Mouse (Mus musculus) midbrain, embryonic 11.5 days (tissue): Measurements from ENCODE around the gene Catsperg1. TPM values are rescaled to one million over a fixed set of nuclear protein-coding genes. Genes with fewer than 3 reads are reported as not detected.

Experiments used
- ATAC-seq: fragments of 200-750 bp; cut with Nextera tagmentation; 2 replicates; pipeline ENCODE4 v1.8.0; 2017; ENCODE audit warnings: moderate TSS enrichment, moderate library complexity; ENCODE audit not compliant: low FRiP score
- DNase-seq: peaks from one replicate; pipeline ENCODE4 v3.0.0; 2015; ENCODE audit warnings: low spot score; ENCODE audit errors: missing footprints
- H3K27ac ChIP-seq: fragments of 300-500 bp; sonication (generic); 2 replicates; pipeline ENCODE4 v1.5.1; 2014; ENCODE audit warnings: low read depth, low read length
- H3K27me3 ChIP-seq: fragments of 300-500 bp; sonication (generic); 2 replicates; pipeline ENCODE4 v1.6.1; 2014; ENCODE audit warnings: mild to moderate bottlenecking, low read length, moderate library complexity, mixed read lengths; ENCODE audit not compliant: control insufficient read depth, insufficient read depth
- H3K36me3 ChIP-seq: fragments of 300-500 bp; sonication (generic); 2 replicates; pipeline ENCODE4 v1.6.1; 2014; ENCODE audit warnings: mild to moderate bottlenecking, low read length, moderate library complexity, mixed read lengths; ENCODE audit not compliant: control insufficient read depth, insufficient read depth
- H3K4me1 ChIP-seq: fragments of 300-500 bp; sonication (generic); 2 replicates; pipeline ENCODE4 v1.6.1; 2014; ENCODE audit warnings: low read length; ENCODE audit not compliant: control insufficient read depth, insufficient read depth
- H3K4me2 ChIP-seq: fragments of 300-500 bp; sonication (generic); 2 replicates; pipeline ENCODE4 v1.6.1; 2014; ENCODE audit warnings: mild to moderate bottlenecking, moderate library complexity
- H3K4me3 ChIP-seq: fragments of 300-500 bp; sonication (generic); 2 replicates; pipeline ENCODE4 v1.5.1; 2014; ENCODE audit warnings: low read depth, low read length
- H3K9ac ChIP-seq: fragments of 300-500 bp; sonication (generic); 2 replicates; pipeline ENCODE4 v1.6.1; 2014; ENCODE audit warnings: low read length
- H3K9me3 ChIP-seq: fragments of 300-500 bp; sonication (generic); 2 replicates; pipeline ENCODE4 v1.6.1; 2016; ENCODE audit warnings: low read length; ENCODE audit not compliant: control insufficient read depth
- WGBS: fragments of 180-500 bp; shearing (Covaris S2); extraction: QIAGEN DNeasy Blood & Tissue Kit; methylation state at CpG from one replicate; pipeline ENCODE4 v1.1.7; 2014; 5-methylcytosine and 5-hydroxymethylcytosine counted together
- polyA plus RNA-seq: library from polyadenylated mRNA; unstranded; fragments of >200 nt; fragmentation: Nextera tagmentation; extraction: Ambion mirVana; gene quantifications from 2 replicates; pipeline ENCODE4 v1.2.1, GENCODE M21; 2014

Gene Catsperg1
- polyA plus RNA-seq, 1 experiment from 2014 or later = 0.36 TPM

- whole genome bisulfite sequencing = under 1% methylated on average over 15 of the region's 20 CpGs
- H3K27ac ChIP-seq = no peak within 1 kb of the TSS
Measured at GRCm38 (mm10) chr7:29134693-29135386, 79.0 kb downstream of the Catsperg1 start, which contains the start of gene Rasgrp4. Gene Rasgrp4, plus strand, starts transcription at chr7:29134851.

GRCm38 (mm10) chr7:29134230-29134629 is 79.6 kb downstream of the Catsperg1 start:
- H3K27me3 ChIP-seq = peaks cover 4% of the 10 kb centered on the region; the same call in 1 of the 2 replicates
- H3K4me1 ChIP-seq = peaks cover 6% of the 10 kb centered on the region; the same call in 1 of the 2 replicates
- H3K9me3 ChIP-seq = no peaks in the 10 kb centered on the region
- H3K27ac ChIP-seq = no peak overlapping the region
- no peaks in the 10 kb centered on the region for H3K36me3 ChIP-seq
- ATAC-seq (no peak), DNase-seq (no peak)
- H3K9ac ChIP-seq = peak overlapping the region; percentile 33; the same call in 1 of the 2 replicates
- peak overlapping the region; percentile 23; the same call in 1 of the 2 replicates for H3K4me3 ChIP-seq
- peak overlapping the region; percentile 42 for H3K4me2 ChIP-seq
- WGBS = 5% methylated on average over 3 of the region's 4 CpGs

More at GRCm38 (mm10) chr7:29134693-29135386, 79.0 kb downstream of the Catsperg1 start, which contains the start of gene Rasgrp4:
- H3K36me3 ChIP-seq = no peaks in the 10 kb centered on the region
- peak within 1 kb of the TSS; percentile 23 for H3K4me3 ChIP-seq
- no peaks in the 10 kb centered on the region for H3K9me3 ChIP-seq
- H3K4me2 ChIP-seq = peak within 1 kb of the TSS; percentile 42
- peaks cover 4% of the 10 kb centered on the region; the same call in 1 of the 2 replicates for H3K27me3 ChIP-seq
- DNase-seq (peak; percentile 88), ATAC-seq (no peak)
- H3K9ac ChIP-seq = peak within 1 kb of the TSS; percentile 33
- peaks cover 6% of the 10 kb centered on the region; the same call in 1 of the 2 replicates for H3K4me1 ChIP-seq

Other genes starting within 250 kb of the Catsperg1 start
- 392 and 400 TPM in 2 replicates for gene Eif3k, start 232.2 kb downstream of the Catsperg1 start, polyA plus RNA-seq
- 4.1 and 5.5 TPM in 2 replicates for gene Map4k1, start 232.0 kb downstream of the Catsperg1 start, polyA plus RNA-seq
- gene Ryr1, start 88.9 kb downstream of the Catsperg1 start, polyA plus RNA-seq = 0.30 and 0.55 TPM in 2 replicates
- 0.28 and 0.48 TPM in 2 replicates for gene Rasgrp4, start 79.2 kb downstream of the Catsperg1 start, polyA plus RNA-seq
- 13.6 and 14.8 TPM in 2 replicates for gene Fam98c, start 57.8 kb downstream of the Catsperg1 start, polyA plus RNA-seq
- gene Ggn, start 43.8 kb downstream of the Catsperg1 start, polyA plus RNA-seq = 0.60 and 0.63 TPM in 2 replicates
- 4.9 and 5.1 TPM in 2 replicates for gene Spred3, start 43.6 kb downstream of the Catsperg1 start, polyA plus RNA-seq
- 322 and 332 TPM in 2 replicates for gene Psmd8, start 33.3 kb downstream of the Catsperg1 start, polyA plus RNA-seq
- 0.22 and 0.43 TPM in 2 replicates for gene Kcnk6, start 18.5 kb upstream of the Catsperg1 start, polyA plus RNA-seq
- gene Yif1b, start 24.3 kb upstream of the Catsperg1 start, polyA plus RNA-seq = 77.1 and 81.5 TPM in 2 replicates
- 2.4 and 2.7 TPM in 2 replicates for gene 2200002D01Rik, start 34.4 kb upstream of the Catsperg1 start, polyA plus RNA-seq
- 16.5 and 18.3 TPM in 2 replicates for gene Spint2, start 67.9 kb upstream of the Catsperg1 start, polyA plus RNA-seq
- 21.6 and 21.8 TPM in 2 replicates for gene Ppp1r14a, start 75.3 kb upstream of the Catsperg1 start, polyA plus RNA-seq
- 59.9 and 62.9 TPM in 2 replicates for gene Dpf1, start 89.9 kb upstream of the Catsperg1 start, polyA plus RNA-seq